Mouse (Mus musculus): ENCODE data around the gene Elovl4. TPM values are rescaled to one million over a fixed set of nuclear protein-coding genes. Genes with fewer than 3 reads are reported as not detected.

The Elovl4 gene
- polyA plus RNA-seq (2021; fragmentation: Nextera tagmentation): 37.3 and 39.5 TPM in 2 replicates
- long read RNA-seq, experiment 1, transcript Elovl4-201 (6 exons, 3,001 nt): major isoform, 74 of 95 reads
- long read RNA-seq, experiment 1, partial matches to known transcripts: 4 of 95 reads
- long read RNA-seq, experiment 1, other reads (novel, unspliced or antisense): 17 of 95 reads
- long read RNA-seq, experiment 2, transcript Elovl4-201 (6 exons, 3,001 nt): major isoform, 491 of 542 reads
- long read RNA-seq, experiment 2, partial matches to known transcripts: 13 of 542 reads
- long read RNA-seq, experiment 2, other reads (novel, unspliced or antisense): 38 of 542 reads

GRCm38 (mm10) chr9:83805977-83806815 lies at the start of gene Elovl4:
TSS of gene Elovl4 (minus strand) at chr9:83806277.

DNA sequence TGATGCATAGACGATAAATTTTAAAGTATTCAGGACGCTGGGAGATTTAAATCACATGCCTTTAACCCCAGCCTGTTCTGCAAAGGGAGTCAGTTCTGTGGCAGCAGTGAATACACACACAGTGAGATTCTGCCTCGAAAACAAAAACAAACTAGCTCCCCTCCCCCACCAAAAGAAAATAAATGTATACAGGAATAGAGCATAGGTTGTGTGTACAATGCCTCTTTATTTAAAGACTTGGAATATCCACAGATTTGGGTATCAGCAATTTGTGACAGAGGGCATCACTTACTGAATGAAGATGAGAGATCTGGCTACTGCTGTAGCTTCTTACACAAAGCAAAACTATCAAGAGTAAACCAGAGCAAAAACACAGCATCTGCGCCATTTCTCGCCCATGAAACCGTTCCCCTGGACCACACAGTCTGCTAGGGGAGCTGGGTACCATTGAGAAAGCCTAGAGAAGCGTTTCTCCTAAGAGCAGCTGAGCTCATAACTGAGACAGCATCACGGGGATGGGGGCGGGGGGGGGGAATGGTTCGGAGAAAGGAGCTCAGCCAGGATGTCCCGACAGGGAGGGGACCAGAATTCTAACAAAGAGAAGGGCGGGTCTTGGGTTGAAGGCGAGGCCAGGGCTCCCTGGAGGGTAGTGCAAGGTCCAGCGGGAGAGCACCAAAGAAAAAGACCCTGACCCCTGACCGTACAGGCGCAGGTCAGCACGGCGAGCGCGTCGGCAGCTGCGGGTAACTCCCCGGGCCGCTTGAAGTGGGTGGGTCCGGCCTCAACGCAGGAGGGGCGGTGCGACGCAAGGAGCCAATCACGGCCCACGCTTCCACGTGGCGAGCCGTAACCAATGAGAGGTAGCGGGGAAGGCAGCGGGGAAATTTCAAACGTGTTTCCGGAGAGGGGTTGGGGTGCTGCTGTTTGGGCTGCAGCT lies 28.0 kb upstream of the Elovl4 start, which contains the start of gene Ttk:
Gene Ttk, plus strand, starts transcription at position 879 of the 937 bp plus-strand sequence.

Other genes starting within 250 kb of the Elovl4 start
- gene Ttk, start 28.4 kb upstream of the Elovl4 start, polyA plus RNA-seq (2021; fragmentation: Nextera tagmentation): 0.08 and 0.09 TPM in 2 replicates
- gene Bckdhb, start 118.9 kb upstream of the Elovl4 start, polyA plus RNA-seq (2021; fragmentation: Nextera tagmentation): 50.2 and 57.4 TPM in 2 replicates